Mouse (Mus musculus) stomach, postnatal 0 days (tissue): Measurements from ENCODE around the gene Rreb1.

Experiments used
- CTCF ChIP-seq: IDR thresholded peaks from 2 replicates; pipeline ENCODE4 v1.5.1; 2016; ENCODE audit warnings: antibody characterized with exemption, low read depth, mild to moderate bottlenecking, moderate library complexity
- EP300 ChIP-seq: optimal IDR thresholded peaks from 2 replicates; pipeline ENCODE3; 2016; ENCODE audit warnings: antibody characterized with exemption

- TF ChIP-seq CTCF: no peak
- TF ChIP-seq EP300: no peak
These were observed 126.2 kb downstream of the Rreb1 start for GRCm38 (mm10) chr13:37904436-37904835.
